Mouse (Mus musculus) layer of hippocampus, postnatal 14 days (tissue): ENCODE measurements around the gene Epha6. TPM values are rescaled to one million over a fixed set of nuclear protein-coding genes. Genes with fewer than 3 reads are reported as not detected.
A peak's percentile ranks its signal among the peaks of the same experiment; 100 is the strongest.

Experiments
- DNase-seq, 2 experiments: peaks; one replicate each; pipeline ENCODE4 v3.0.0; 2021 to 2022; ENCODE audit warnings: low spot score in 2 of 2, mixed read lengths in 1 of 2
- total RNA-seq, 2 experiments: library from RNA; stranded (reverse); gene quantifications; 2 replicates each; pipeline ENCODE4 v1.2.3; 2021

Epha6 gene
- total RNA-seq, 2 experiments from 2014 or later: 197 to 205 TPM

DNA sequence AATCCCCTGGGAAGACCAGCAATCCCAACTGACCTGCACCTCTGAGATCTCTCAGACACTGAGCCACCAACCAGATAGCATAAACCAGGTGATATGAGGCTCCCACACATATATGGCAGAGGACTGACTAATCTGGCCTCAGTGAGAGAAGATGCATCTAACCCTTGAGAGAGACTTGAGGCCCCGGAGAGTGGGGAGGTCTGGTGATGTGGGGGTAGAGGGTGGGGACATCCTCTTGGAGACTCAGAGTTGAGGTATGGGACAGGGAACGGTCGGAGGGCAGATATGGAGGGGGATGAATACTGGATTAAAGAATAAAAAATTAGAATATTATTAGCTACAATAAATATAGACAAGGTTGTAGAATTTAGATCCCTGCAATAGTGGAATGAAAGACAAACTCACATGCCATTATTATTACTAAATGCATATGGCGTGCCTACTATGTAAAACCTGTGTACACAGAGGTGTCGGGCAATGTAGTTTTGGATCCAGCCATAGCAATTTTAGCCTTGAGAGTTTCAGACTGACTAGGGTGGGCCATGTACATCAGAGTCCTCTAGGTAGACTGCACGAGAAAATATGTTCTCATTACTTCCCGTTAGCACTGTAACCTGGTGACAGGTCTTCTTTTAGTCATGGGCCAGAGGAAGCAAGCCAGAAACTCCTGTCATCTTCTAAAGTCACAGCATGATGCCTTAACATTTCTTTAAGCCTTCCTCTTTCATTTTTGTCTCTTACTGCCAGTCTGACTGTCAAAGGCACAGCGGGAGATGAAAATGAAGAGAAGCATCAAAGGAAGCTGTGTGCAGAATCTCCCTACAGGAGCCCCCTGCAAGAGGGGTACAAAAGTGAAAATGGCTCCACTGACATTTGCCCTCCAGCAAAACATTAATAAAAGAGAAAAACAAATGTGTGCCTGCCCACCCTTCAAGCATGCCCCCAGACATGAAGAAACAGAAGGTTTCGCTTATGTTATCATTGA, 338.7 kb downstream of the Epha6 start:
- DNase-seq: no peak

DNA sequence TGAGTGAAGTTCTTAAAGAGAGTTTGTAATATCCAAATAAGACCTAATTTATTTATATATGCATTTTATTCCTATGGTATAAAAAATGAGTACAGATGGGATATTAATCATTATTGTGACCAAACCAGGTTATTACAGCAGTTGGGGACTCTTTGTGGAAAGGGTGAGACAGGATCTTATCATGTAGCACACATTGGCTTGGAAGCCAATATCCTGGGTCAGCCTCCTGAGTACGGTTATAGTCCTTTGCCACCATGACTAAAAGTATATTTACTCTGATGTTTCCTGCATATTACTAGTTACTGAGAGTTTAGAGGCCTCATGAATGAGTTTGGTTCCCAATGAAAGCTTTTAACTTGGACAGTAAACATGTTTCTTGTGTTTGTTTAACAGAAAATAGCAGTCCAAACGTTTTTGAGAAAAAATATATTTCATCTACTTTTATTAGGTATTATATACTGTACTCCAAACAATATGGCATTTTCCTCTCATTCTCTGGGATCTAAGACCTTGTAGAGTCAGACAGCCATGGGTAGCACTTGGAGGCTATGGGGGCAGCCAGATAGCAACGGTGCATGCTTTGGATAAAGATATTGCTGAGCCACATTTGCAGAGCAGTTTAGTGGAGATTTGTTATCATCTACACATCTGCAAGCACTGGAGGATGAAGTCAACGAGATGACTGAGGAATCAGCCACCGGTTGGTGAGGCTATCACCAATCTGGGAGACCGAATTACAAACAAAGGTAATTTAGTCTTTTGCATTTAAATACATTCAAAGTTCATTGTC, 340.4 kb downstream of the Epha6 start:
- no peak for DNase-seq

DNA sequence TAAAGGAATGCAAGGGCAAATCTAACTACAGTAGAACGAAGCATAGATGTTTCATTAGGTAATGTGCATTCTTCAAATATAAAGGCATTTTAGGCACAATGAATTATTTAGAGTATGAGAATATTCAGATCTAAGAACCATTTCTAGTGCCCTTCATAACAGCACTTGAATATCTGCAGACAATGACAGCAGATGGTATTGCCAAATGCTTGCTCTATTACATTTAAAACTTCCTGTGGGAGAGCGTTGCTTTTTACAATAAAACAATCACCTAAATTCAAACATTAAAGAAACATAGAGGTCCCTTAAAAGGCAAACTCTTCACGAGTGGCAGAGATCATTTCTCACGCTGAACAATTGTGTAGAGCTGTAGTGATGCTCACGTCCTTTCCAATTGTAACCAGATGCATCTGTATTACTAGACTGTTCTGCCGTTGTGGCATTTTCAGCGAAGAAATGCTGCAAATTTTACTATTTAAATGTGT, 347.1 kb downstream of the Epha6 start:
- DNase-seq: peak; percentile 35 to 55

DNA sequence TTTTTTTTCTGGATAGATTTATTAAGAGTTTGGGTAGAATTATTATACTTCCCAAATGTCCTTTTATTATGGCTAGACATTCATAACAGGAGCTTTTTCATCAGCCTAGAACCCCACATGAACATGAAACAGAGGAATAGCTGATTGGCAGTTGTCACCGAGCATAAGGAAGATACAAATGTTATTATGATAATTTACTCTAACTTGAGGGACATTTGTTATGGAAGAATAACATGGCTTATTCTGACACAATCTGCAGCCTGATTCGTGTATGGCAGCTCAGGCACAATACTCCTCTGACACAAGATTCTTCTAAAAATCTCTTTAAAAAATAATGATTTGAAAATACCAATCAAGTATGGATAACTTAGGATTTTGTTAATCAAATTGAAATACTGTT, 347.7 kb downstream of the Epha6 start:
- DNase-seq: peak in 1 of 2 experiments; percentile 80

DNA sequence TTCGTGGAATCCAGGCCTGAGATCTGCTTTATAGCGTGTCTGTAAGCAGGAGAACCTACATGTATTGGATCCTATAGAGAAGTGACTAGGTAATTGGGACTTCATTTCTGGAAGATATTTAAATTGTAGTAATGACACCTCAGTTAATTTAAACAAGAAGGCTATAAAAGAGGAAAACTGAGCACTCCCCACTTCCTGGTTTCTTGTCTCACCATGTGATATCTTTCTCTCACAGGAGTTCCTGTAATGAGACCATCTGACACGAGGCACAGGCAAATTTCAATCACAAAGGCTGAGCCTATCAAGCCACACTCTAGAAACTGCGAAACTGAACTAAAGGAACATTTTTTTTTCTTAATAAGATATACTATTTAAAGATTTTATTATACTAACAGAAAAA, 348.3 kb downstream of the Epha6 start:
- DNase-seq: no peak

- no peak for DNase-seq
These were observed 365.8 kb downstream of the Epha6 start for GRCm38 (mm10) chr16:60239356-60240190.

DNA sequence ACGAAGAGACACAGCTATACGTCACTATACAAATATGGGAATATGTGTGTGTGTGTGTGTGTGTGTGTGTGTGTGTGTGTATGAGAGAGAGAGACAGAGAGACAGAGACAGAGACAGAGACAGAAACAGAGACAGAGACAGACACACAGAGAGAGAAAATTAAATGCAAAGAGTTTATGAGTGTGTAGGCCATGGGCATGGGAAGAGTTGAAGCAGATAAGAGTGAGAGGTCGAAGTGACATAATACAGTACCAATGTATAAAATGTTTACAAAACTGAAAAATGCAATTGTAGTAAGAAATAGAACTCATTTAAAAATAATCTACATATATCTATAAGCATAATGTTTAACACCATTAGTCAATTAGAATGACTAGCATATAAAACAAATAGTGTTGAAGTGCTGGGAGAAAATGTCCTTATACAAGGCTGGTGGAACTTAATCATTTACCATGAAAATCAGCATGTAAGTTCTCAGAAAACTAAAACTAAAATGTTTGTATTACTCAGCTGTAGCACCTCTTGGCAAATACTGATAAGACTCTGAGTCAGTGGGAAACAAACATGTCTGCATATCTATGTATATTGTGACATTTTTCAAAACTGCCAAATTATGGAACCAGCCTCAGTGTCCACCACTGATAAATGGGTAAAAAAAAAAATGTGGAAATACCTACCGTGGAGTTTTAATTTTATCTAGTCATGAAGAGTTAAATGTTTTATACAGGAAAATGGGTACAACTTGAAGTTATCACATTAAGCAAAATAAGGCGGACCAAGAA, 371.2 kb downstream of the Epha6 start:
- DNase-seq: no peak

DNA sequence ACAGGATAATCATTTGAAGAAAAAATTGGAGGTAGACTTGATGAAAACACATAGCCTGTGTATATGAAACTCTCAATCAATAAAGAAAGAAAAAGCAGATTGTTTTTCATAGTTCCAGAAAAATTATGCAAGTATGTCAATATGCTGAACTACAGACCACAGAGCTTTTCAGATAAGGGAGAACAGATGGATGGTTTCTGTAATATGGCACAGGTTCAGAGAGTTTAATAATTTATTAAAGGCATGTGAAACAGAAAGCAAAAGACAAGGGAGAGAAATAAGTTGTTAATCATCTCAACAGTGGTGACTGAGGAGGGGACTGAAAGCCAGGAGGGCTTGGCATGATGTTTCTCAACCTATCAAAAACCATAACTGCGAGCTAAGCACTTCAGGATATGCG, 372.3 kb downstream of the Epha6 start:
- peak in 1 of 2 experiments; percentile 66 for DNase-seq

GRCm38 (mm10) chr16:60209151-60209550, 396.2 kb downstream of the Epha6 start:
- no peak for DNase-seq

DNA sequence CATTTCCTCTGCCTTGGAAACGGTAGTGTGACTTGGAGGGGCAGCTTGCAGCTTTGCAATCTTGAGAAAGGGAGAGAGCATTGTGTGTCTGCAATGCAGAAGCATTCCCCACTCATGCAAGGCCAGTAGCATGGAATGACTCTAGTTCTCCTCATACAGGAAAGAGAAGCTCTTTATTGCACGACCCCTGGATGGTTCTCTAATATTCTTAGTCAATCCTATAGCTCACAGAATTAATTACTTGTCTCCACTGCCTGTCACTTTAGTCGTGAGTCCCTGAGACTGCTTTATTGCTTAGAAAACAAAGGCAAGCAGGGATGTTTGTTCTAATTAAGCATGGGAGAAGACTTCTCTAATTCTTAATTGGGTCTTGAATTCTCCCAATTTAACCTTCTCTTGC, 429.8 kb downstream of the Epha6 start:
- no peak for DNase-seq

DNA sequence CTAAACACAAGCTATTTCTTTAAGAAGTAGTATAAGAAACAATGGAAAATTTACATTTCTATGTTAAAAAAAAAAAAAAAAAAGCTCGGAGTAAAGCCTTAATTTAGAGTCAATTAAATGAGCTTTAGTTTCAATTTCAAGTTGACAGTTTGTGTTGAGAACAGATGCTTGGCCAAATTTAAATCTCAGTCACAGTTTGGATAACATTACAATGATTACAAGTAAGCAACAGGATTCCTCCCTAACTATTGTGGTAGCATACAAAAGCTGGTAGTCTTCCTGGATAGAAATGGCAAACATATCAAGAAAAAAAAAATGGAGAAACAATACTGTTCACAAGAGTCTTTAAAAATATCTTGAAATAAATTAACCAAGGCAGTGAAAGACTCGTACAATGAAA, 452.9 kb downstream of the Epha6 start:
- DNase-seq: no peak

DNA sequence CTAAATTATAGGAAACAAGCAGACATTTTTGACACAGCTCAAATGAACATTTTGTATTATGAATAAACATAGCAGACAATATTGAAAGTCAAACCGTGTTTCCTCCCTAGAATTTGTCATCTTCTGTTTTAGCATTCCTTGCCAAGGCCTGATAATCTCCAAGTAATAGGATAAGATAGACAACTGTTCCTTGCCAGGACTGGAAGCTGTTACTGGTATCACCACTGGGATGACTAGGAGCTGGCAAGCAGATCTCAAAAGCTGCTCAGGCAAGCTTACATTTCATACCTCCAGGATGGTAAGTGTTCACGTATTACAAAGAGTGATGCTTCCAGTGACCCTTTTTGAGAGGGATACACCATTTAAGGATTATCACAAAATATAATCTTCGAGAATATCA, 461.0 kb downstream of the Epha6 start:
- DNase-seq: peak in 1 of 2 experiments; percentile 12

GRCm38 (mm10) chr16:60121435-60121834, 483.9 kb downstream of the Epha6 start:
- no peak for DNase-seq

GRCm38 (mm10) chr16:60102210-60102609, 503.1 kb downstream of the Epha6 start:
- peak; percentile 40 to 88 for DNase-seq

DNA sequence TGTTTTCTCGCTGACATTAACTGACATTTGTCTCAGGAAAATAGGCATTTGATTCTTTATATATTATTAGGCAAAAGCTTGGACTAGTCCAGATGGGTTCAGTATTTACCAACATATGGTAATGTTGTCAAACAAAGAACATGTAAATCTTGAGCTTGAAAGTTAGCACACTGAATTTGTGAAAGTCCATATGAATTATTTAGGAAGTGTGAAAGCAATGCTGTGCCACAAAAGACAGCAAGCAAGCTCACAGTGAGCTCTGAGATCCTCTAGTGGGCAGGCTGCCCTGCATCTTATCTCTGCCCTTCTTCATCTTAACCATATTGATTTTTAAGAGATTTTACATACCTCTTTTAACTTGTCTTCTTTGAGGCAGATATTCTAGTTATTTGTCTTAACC, 510.0 kb downstream of the Epha6 start:
- DNase-seq: no peak

- no peak for DNase-seq
These were observed 518.4 kb downstream of the Epha6 start for GRCm38 (mm10) chr16:60086976-60087375.

GRCm38 (mm10) chr16:60070457-60071112, 534.7 kb downstream of the Epha6 start:
- no peak for DNase-seq

DNA sequence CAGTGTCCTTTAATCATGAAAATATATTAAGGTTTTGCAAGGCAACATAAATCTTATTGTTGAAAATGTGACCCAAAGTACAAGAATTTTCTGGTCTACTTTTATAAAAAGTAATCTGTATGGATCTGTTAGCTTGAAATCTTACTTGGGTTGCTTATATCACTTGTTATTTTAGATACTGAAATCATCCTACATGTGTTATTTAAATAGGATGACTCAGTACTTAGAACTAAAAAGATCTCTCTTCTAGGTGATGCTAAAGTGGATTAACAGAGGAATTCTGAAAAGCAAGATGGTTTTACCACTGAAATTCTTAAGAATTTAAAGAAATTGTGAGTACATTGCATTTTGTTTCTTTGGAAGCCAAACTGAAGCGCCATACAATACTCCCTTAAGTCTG, 561.5 kb downstream of the Epha6 start:
- no peak for DNase-seq

DNA sequence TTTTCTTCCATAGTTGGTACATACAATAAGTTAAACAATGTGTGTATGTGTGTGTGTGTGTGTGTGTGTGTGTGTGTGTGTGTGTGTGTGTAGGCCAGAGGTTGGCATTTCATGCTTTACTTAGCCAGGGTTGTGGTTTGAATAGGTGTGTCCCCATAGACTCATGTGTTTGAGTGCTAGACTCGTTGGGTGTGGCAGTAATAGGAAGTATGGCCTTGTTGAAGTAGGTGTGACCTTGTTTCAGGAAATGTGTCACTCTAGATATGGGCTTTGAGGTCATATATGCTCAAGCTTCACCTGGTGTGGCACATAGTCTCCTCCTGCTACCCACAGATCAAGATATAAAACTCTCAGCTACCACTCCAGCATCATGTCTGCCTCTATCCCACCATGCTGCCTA, 577.0 kb downstream of the Epha6 start:
- DNase-seq: no peak
